In genomic region chr11:9868454-9869130, GRCm38 (mm10) we compare ENCODE assay signal across 14 mouse cellular contexts.
"Had no signal": no experiment of that assay in that cellular context is flagged by ENCODE, and none has a peak within 500 bp of the region (broad histone marks: within the 10 kb centered on the region; RNA-seq: fewer than 3 reads in every experiment).

No protein-coding gene starts in this region.

- H3K4me3 ChIP-seq: kidney, embryonic 15.5 days; limb, embryonic 13.5 days; liver, embryonic 15.5 days; midbrain, embryonic 12.5 days; stomach, embryonic 15.5 days had no signal

- ATAC-seq: lung, postnatal 0 days had no signal

- H3K9me3 ChIP-seq: kidney, embryonic 15.5 days; limb, embryonic 13.5 days; liver, embryonic 15.5 days; midbrain, embryonic 12.5 days; stomach, embryonic 15.5 days had no signal

- H3K4me2 ChIP-seq: kidney, embryonic 15.5 days; limb, embryonic 13.5 days; liver, embryonic 15.5 days; midbrain, embryonic 12.5 days; stomach, embryonic 15.5 days had no signal

- H3K9ac ChIP-seq: kidney, embryonic 15.5 days; limb, embryonic 13.5 days; liver, embryonic 15.5 days; midbrain, embryonic 12.5 days; stomach, embryonic 15.5 days had no signal

- H3K4me1 ChIP-seq: kidney, embryonic 15.5 days; limb, embryonic 13.5 days; liver, embryonic 15.5 days; midbrain, embryonic 12.5 days; stomach, embryonic 15.5 days had no signal

- DNase-seq: kidney, adult 2 months; kidney, postnatal 14 days; left cerebral cortex, postnatal 4 days; lung, adult 2 months; lung, postnatal 36 days; right cerebral cortex, postnatal 14 days; thymus, adult 2 months; thymus, postnatal 25 days had no signal

- H3K36me3 ChIP-seq: kidney, embryonic 15.5 days; limb, embryonic 13.5 days; liver, embryonic 15.5 days; midbrain, embryonic 12.5 days; stomach, embryonic 15.5 days had no signal

- H3K27ac ChIP-seq: kidney, embryonic 15.5 days; limb, embryonic 13.5 days; liver, embryonic 15.5 days; midbrain, embryonic 12.5 days; stomach, embryonic 15.5 days had no signal

- H3K27me3 ChIP-seq: kidney, embryonic 15.5 days; limb, embryonic 13.5 days; liver, embryonic 15.5 days; midbrain, embryonic 12.5 days; stomach, embryonic 15.5 days had no signal
